Mouse (Mus musculus): Measurements from ENCODE around the gene Tnni3k. TPM values are rescaled to one million over a fixed set of nuclear protein-coding genes. Genes with fewer than 3 reads are reported as not detected.
"Not testable (repeated sequence)": the region's sequence is repeated elsewhere in the genome, so short reads cannot be mapped to it uniquely, and the experiment has no call there.

Tnni3k gene
- total RNA-seq, 4 experiments from 2014 or later: not detected

DNA sequence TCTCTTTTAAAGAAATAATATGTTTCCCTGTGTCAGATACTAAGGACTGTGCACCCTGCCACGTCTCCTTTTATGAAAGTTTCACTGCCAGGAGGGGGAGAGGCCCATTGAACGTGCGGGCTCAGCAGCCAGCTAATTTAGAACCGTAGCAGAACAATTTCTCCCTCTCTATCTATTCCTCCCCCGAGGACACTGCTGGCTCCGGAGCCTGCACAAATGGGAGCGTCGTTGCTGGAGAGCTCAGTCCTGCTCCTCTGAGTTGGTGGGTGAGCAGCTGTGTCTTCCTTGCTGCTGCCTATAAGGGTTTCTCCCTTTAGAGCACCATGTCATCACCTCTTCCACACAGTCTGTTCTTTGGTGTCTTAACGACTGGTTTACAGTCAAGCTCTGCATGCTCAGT lies 220.8 kb downstream of the Tnni3k start:
- DNase-seq (ENCODE audit: low spot score in 2 of 2): no peak

DNA sequence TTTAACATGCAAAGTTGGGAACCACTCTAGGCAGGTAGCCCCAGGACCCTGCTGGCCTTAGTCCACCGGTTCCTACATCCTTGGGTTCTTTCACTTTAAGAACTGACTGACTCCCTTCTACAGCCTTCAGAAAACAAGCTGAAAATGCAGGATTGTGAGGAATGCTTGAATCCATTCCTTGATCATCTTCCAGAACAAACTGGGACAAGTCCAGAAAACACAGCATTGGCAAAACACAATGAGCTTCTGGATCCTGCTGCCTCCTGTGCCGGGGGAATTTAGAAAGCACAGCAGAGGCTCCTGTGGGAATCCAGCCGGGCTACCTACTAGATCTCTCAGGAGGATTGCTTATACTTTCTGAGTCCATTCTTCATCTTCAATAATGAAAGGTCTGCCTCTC lies 229.5 kb downstream of the Tnni3k start:
- no peak for DNase-seq (ENCODE audit: low spot score in 2 of 2)

- DNase-seq (ENCODE audit: low spot score in 2 of 2): no peak
These were observed 230.5 kb downstream of the Tnni3k start for GRCm38 (mm10) chr3:154824713-154825112.

- DNase-seq (ENCODE audit: low spot score in 2 of 2): not testable (repeated sequence)
These were observed 235.5 kb downstream of the Tnni3k start for GRCm38 (mm10) chr3:154819684-154820083.

GRCm38 (mm10) chr3:154817732-154818131 lies 237.5 kb downstream of the Tnni3k start:
- no peak for DNase-seq (ENCODE audit: low spot score in 2 of 2)

DNA sequence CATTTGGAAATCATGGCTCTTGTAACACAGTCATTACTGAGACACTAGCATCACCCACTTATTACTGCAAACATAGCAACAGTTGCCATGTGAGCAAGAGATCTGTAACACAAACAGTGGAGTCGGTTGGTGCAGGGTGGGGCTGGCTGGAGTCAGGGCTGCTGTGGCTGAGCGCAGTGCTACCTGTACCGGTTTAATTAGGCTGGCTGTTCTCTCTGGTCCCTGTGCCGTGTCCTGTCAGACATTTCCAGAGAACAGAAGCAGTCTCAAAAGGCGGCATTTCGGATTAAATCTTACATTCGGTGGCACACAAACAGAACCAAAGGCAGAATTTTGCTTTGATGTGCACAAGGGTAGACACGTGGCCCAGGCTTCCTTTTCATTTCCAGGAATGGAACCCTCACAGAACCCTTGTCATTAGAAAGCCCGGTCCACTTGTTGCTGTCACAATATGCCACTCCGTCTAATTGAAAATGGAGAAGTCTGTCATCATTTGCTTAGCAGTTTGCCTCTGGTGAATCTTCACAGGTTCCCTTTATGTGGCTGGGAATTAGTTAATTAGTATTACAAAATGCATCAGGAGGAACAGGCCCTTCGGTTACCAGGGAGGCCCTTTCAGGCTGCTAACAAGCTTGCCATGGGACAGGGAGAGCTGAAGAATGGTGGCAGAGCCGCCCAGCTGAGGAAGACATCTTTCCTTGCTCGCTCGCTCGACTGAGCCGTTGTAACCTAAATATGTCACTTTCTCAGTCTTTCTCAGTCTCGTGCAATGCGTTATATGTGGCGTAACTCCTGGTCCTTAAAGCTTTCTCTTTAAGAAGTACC lies 238.2 kb downstream of the Tnni3k start:
- DNase-seq (ENCODE audit: low spot score in 2 of 2): no peak

DNA sequence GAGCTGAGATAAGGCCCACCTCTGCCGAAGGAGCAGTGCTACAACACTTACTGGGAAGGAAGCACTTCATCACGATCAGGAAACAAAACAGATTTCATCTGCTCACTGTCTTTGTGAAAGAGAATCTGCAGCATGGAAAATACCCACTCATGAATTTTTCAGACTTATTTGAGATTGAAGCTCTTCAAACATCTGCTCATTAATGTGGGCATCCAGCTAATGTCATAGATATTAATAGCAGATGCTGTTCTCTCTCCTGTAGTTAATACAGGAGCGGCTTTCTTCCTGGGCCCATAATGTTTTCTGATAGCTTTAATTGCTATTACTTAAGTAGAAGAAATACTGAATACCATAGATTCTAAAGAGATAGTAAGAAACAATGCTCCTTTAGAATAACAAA lies 239.0 kb downstream of the Tnni3k start:
- DNase-seq (ENCODE audit: low spot score in 2 of 2): no peak

GRCm38 (mm10) chr3:154815606-154816005 lies 239.6 kb downstream of the Tnni3k start:
- no peak for DNase-seq (ENCODE audit: low spot score in 2 of 2)

- no peak for DNase-seq (ENCODE audit: low spot score in 2 of 2)
These were observed 242.3 kb downstream of the Tnni3k start for GRCm38 (mm10) chr3:154812893-154813292.

DNA sequence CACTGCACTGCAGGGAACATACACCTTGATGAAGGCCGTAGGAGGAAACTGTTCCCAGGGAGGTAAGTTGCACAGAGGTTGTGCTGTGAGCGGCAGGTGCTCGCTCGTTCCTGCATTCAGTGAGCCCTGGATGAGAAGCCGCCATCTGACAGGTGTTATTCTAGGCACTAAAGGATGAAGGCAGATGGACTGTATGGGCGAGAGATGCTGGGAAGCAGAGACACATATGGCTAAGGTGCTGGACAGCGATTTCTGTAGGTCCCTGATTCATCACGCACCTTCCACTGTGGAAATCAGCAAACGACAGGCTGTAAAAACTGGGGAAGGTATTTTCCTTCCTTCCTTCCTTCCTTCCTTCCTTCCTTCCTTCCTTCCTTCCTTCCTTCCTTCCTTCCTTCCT lies 243.4 kb downstream of the Tnni3k start:
- no peak for DNase-seq (ENCODE audit: low spot score in 2 of 2)

DNA sequence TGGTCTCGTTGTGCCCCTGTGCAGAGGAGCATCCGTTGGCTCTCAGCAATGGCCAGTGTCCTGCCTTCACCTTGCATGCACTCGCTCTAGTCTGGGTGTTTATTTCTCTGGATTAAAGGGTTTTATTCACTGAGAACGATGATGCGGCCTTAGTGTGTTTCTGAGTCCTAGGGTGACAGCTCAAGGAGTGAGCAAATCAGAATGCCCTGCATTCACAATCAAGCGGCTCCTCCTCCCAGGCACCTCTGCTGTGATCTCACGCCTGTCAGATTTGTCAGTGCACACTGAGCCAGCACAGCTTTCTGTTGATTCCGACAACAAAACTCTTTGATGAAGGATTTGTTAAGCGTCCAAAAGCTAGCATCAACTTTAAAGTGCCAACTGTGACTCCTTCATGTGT lies 243.9 kb downstream of the Tnni3k start:
- no peak for DNase-seq (ENCODE audit: low spot score in 2 of 2)

GRCm38 (mm10) chr3:154810273-154810870 lies 244.8 kb downstream of the Tnni3k start:
- no peak for DNase-seq (ENCODE audit: low spot score in 2 of 2)

GRCm38 (mm10) chr3:154806626-154807025 lies 248.6 kb downstream of the Tnni3k start:
- no peak for DNase-seq (ENCODE audit: low spot score in 2 of 2)

GRCm38 (mm10) chr3:154800888-154801429 lies 254.2 kb downstream of the Tnni3k start:
- DNase-seq (ENCODE audit: low spot score in 2 of 2): no peak

DNA sequence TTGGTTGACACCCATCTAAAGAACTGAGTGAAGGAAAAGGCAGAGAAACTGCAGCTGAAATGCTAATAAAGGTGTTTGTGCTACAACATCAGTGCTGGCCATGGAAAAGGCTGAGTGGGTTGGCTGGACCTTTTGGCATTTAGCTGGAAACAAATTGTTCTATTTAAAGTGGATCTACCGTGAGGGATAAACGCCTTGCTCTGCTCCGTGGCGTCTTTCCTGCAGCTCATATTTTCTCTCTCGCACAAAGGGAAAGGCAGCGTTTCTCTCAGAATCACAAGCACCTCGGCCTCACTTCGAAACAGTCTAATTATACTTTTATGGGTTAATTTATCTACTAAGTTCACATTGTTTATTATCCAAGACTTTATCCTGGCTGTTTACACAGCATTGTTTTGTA lies 254.8 kb downstream of the Tnni3k start:
- DNase-seq (ENCODE audit: low spot score in 2 of 2): no peak

- no peak for DNase-seq (ENCODE audit: low spot score in 2 of 2)
These were observed 256.4 kb downstream of the Tnni3k start for GRCm38 (mm10) chr3:154798806-154799205.

DNA sequence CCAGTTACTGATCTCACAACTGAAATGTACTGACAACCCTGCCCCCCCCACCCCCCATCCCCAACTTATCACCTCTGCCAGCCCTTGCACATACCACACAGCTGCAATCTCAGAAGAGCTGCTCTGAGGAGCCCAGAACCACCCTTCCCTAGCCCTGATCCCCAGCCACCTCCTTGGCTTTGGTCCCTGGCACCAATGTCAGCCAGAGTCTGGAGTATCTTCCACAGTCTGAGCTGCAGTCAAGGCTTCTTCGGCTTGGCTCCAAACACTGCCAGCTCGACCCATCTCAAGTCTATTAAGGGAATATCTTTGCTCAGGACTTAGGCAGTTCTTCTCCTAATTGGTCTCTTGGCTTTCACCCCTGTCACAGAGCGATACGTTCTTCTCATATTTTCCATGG lies 261.6 kb downstream of the Tnni3k start:
- no peak for DNase-seq (ENCODE audit: low spot score in 2 of 2)

GRCm38 (mm10) chr3:154787611-154788010 lies 267.6 kb downstream of the Tnni3k start:
- DNase-seq (ENCODE audit: low spot score in 2 of 2): no peak

GRCm38 (mm10) chr3:154786354-154786753 lies 268.9 kb downstream of the Tnni3k start:
- no peak for DNase-seq (ENCODE audit: low spot score in 2 of 2)

- DNase-seq (ENCODE audit: low spot score in 2 of 2): no peak
These were observed 276.2 kb downstream of the Tnni3k start for GRCm38 (mm10) chr3:154778836-154779595.

DNA sequence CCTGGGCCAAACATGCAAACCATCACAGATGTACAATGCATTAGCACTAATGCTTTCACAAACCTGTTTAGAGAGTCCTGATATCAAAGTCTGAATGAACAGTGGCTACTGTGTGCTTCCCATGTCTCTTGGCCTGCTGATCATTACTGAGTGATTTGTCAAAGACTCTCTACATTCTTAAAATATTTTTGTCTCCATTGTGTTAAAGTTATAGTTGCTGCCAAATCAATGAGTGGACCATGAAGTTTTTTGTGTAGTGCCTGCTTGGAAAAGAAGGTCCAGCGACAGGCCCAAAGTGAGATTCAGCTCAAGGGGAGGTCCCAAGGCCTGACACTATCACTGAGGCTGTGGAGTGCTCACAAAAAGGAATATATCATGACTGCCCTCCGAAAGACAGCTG lies 283.6 kb downstream of the Tnni3k start:
- no peak for DNase-seq (ENCODE audit: low spot score in 2 of 2)

DNA sequence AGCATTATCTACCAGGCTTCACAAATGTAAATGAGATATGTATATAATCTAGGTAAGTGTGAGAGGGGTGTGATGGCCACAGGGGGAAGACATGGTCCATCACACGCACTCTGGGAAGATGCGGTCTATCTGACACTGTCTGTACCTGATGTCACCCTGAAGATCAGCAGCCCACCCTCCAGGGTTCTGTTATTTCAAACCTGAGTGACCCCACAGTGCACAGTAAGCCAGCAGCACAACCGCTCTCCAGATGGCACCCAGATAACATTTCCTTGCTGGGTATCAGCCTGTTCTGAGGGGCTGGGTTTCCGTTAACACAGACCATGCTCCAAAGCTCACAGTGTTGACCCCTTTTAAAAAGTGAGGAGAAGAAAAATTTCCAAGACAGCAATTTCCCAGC lies 288.9 kb downstream of the Tnni3k start:
- no peak for DNase-seq (ENCODE audit: low spot score in 2 of 2)

Measured in gastrocnemius, adult 8-10 months (tissue).